Mouse (Mus musculus) spleen, adult 2 months (tissue): Measurements from ENCODE around the gene Ints7.

Source experiments
- CTCF ChIP-seq: fragments of 200-500 bp; IDR thresholded peaks from 2 replicates; pipeline ENCODE4 v1.5.1; 2011; ENCODE audit warnings: mild to moderate bottlenecking, inconsistent platforms; ENCODE audit not compliant: insufficient read depth, insufficient read length, insufficient replicate concordance; ENCODE audit errors: extremely low read depth
- POLR2A ChIP-seq: fragments of 200-500 bp; IDR thresholded peaks from 2 replicates; pipeline ENCODE4 v1.6.1; 2011; ENCODE audit warnings: low read depth, low read length, inconsistent platforms

DNA sequence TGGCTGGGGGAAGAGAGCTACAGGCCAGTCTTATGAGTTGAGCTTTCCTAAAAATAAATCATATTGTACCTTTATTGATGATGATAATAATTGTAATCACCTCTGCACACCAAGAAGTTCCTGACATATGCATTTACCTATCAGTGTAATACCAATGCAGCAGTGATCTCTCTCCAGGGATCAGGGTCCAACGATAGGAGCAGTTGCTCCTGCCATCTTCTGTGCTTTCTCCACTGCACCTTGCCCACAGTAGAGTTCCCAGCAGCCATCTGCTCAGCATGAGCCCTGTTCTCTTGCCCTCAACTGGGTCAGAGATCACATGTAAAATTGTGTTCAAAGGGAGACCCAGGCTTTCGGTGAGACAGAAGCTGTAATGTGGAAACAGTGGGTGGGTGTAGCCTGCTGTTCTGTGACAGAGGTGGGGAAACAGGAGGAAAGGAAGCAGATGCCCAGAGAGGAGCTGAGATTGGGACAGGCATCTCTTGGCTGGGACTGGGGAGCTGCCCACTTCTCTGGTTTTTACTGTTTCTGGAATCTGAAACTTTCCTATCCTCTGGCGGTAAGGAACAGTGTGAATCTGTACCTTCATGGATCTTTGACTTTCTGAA, 63.9 kb downstream of the Ints7 start:
- TF ChIP-seq CTCF (no peak), POLR2A (no peak)
